Mouse (Mus musculus) sigmoid colon, adult 10 weeks (tissue): ENCODE data around the gene Tsc2. TPM values are rescaled to one million over a fixed set of nuclear protein-coding genes. Genes with fewer than 3 reads are reported as not detected.

ENCODE experiments used
- polyA plus RNA-seq: library from polyadenylated mRNA; stranded (reverse); fragments of 350-450 nt; fragmentation: Illumina TruSeq; extraction: RNeasy Lipid Tissue Mini Kit (QIAGEN cat#74804); gene quantifications from one replicate; pipeline ENCODE4 v1.2.3, GENCODE M21; 2014; ENCODE audit warnings: low read depth, low replicate concordance

Tsc2 gene
- polyA plus RNA-seq: 12.6 TPM

DNA sequence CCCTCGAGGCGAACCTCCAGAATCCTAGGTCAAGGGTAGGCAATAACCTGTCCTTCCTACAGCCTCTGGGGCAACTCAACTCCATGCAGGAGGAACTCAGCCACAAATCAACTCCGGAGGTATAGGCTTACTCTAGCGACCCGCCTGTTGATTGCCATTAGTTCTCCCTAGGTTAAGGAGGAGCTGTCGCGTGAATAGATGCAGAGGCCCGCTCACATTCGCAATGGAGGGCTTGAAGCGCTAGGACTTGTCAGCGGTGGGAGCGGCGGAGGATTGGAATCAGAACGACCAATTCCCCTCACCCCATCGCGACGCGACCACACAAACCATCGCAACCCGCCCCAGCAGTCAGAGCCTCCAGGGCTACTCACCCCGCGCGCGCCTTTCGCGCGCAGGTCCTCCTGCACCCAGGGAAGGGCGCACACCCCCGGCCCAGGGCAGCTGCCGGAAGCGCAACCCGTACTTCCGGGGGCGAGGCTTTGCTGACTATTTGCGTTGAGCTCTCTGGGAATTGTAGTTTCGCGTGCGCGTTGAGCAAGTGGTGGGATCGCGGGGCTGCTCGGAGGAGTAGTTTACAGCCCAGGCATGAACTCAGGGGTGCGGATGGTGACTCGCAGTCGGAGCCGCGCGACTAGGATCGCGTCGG lies at the start of gene Tsc2, which contains the start of gene Nthl1:
TSS of gene Tsc2 (minus strand) at position 464 of the 646 bp plus-strand sequence.
TSS of gene Nthl1 (plus strand) at position 514 of the 646 bp plus-strand sequence.

DNA sequence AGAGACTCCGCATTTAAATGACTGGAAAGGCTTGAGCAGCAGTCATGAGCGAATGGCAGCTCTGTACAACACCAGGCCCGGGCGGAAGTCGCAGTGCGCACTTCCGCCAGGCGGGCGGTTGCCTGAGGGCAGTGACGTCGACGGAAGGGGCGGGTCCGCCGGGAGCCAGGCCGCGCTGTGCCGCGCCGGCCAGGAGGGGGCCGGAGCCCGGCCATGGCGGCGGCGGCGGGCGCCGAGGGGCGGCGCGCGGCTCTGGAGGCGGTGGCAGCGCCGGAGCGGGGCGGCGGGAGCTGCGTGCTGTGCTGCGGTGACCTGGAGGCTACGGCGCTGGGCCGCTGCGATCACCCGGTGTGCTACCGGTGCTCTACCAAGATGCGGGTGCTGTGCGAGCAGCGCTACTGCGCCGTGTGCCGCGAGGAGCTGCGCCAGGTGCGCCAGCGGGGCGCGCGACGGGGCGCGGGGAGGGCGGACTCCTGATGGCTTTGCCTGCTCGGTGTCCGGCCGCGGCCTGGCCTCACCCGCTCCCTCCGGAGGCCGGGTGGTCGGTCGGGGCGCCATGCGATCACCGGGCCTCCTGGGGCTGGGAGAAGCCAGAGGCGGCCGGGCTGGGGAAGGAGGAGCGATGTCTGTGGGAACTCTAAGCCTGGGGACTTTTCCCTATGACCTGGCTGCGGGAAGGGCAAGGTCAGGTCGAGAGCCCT lies 37.3 kb upstream of the Tsc2 start, which contains the start of gene Zfp598:
TSS of gene Zfp598 (plus strand) at position 143 of the 701 bp plus-strand sequence.

DNA sequence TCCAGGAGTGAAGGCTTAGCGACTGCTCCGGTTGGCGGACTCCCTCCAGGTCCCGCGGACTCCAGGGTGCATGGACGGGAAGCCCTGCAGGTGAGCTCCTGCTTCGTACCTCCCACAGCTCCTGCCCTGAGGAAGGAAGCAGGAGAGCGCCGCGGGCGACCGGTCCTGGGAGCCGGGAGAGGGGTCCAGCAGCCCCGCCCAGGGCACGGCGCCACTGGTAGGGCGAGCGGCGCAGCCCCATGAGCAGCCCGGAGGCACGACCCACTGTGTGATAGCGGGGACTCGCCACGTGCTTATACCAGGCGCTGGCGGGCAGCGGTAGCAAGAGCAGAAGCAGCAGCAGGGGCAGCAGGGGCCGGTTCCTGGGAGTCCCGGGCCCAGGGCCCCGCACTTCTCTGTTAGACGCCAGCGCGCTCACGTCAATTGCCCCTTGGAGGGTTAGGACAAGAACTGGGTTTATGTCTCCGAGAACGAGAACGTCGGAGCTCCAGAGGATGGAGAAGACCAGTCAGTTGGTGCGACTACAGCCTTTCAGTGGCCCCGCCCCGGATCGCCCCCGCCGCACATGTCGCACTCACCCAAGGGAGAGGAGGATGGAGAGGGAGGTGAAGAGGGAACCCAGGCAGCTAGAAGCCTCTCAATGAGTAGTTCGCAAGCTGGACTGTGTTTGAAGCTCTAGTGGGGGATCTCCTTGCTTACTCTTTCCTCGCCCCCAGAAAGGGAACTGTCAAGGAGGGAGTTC lies 25.8 kb upstream of the Tsc2 start, which contains the start of gene Npw:
TSS of gene Npw (minus strand) at position 441 of the 742 bp plus-strand sequence.

DNA sequence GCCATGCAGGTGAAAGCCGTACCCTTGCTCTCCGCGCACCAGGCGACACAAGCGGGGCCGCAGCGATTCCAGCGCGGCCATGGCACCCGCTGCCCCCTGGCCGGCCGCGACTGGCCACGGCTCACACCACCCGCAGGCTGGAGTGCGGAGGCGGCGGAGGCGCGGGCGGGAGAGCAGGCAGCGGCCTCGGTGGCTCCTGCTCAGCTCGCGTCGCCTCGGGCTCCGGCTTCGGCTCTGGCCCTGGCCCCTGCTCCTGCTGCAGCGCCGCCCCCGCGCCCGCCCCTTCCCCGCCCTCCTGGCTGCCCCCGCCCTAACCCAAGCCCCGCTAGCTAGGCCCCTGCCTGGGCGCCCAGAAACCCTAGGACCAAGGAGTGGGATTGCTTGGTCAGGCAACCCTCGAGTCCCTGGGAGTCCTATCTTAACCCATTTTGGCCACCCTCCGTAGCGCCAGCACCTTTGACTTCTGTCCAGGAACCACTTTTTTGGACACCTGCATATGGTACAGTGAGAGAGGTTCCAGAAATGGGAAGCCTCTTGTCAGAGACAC lies 17.7 kb upstream of the Tsc2 start, which contains the start of gene Slc9a3r2:
TSS of gene Slc9a3r2 (minus strand) at position 258 of the 547 bp plus-strand sequence.

DNA sequence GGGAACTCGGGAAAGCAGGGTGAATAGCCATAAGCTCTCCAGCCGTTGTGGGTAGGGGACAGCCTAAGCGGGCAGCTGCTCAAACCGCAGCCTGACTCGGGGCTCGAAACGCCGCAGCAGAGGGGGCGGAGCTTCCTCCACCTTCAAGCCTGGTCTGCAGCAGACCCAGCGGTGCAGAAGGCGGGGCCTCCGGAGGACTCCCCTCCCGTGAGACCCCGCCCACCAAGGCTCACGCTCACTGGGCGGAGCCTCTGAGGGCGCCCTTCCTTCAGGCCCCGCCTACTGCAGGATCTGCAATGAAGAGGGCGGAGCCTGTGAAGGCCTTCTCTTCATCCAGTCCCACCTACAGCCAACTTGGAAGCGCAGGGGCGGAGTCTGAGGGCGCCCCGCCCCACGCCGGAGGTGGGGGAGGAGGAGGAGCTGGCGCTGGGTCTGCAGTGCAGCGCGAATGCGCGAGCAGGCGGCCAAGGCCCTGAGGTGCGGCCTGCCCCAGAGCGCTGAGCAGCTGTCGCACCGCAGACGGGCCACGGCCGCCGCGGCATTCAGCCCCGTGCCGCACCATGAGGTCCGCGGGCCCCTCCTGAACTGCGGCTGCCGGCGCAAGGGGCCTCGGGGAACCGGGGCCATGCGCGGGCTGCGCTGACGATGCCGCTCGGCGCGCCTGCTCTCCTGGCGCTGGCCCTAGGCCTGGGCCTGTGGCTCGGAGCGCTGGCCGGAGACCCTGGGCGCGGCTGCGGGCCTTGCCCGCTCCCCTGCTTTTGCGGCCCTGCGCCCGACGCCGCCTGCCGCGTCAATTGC lies 82.6 kb downstream of the Tsc2 start, which contains the start of gene Pkd1:
TSS of gene Pkd1 (plus strand) at position 217 of the 798 bp plus-strand sequence.

Other genes starting within 250 kb of the Tsc2 start
- 57.2 TPM for gene Rnps1, start 218.1 kb downstream of the Tsc2 start, polyA plus RNA-seq
- gene Eci1, start 206.0 kb downstream of the Tsc2 start, polyA plus RNA-seq: 15.6 TPM
- 0.50 TPM for gene Dnase1l2, start 189.5 kb downstream of the Tsc2 start, polyA plus RNA-seq
- 1.5 TPM for gene E4f1, start 162.3 kb downstream of the Tsc2 start, polyA plus RNA-seq
- 35.8 TPM for gene Pgp, start 162.2 kb downstream of the Tsc2 start, polyA plus RNA-seq
- not detected for gene Bricd5, start 158.7 kb downstream of the Tsc2 start, polyA plus RNA-seq
- 3.3 TPM for gene Mlst8, start 153.6 kb downstream of the Tsc2 start, polyA plus RNA-seq
- gene Caskin1, start 144.0 kb downstream of the Tsc2 start, polyA plus RNA-seq: 0.09 TPM
- gene Traf7, start 104.7 kb downstream of the Tsc2 start, polyA plus RNA-seq: 12.6 TPM
- 0.35 TPM for gene Rab26, start 98.4 kb downstream of the Tsc2 start, polyA plus RNA-seq
- 12.2 TPM for gene Pkd1, start 82.8 kb downstream of the Tsc2 start, polyA plus RNA-seq
- 0.35 TPM for gene Nthl1, start 50 bp upstream of the Tsc2 start, polyA plus RNA-seq
- 6.4 TPM for gene Slc9a3r2, start 17.7 kb upstream of the Tsc2 start, polyA plus RNA-seq
- gene Npw, start 25.8 kb upstream of the Tsc2 start, polyA plus RNA-seq: not detected
- gene Zfp598, start 37.1 kb upstream of the Tsc2 start, polyA plus RNA-seq: 3.1 TPM
- 1.1 TPM for gene Syngr3, start 57.3 kb upstream of the Tsc2 start, polyA plus RNA-seq
- 13.7 TPM for gene Gfer, start 63.5 kb upstream of the Tsc2 start, polyA plus RNA-seq
- gene Noxo1, start 63.6 kb upstream of the Tsc2 start, polyA plus RNA-seq: 14.0 TPM
- gene Tbl3, start 75.0 kb upstream of the Tsc2 start, polyA plus RNA-seq: not detected
- not detected for gene Rnf151, start 85.4 kb upstream of the Tsc2 start, polyA plus RNA-seq
- 513 TPM for gene Rps2, start 85.5 kb upstream of the Tsc2 start, polyA plus RNA-seq
- gene Ndufb10, start 91.8 kb upstream of the Tsc2 start, polyA plus RNA-seq: 96.4 TPM
- not detected for gene Rpl3l, start 95.2 kb upstream of the Tsc2 start, polyA plus RNA-seq
- 5.8 TPM for gene Msrb1, start 104.0 kb upstream of the Tsc2 start, polyA plus RNA-seq
- gene Hs3st6, start 120.4 kb upstream of the Tsc2 start, polyA plus RNA-seq: not detected
- 0.95 TPM for gene Meiob, start 171.7 kb upstream of the Tsc2 start, polyA plus RNA-seq
- 10.6 TPM for gene Hagh, start 207.5 kb upstream of the Tsc2 start, polyA plus RNA-seq
- 194 TPM for gene Fahd1, start 217.7 kb upstream of the Tsc2 start, polyA plus RNA-seq
- not detected for gene Igfals, start 233.4 kb upstream of the Tsc2 start, polyA plus RNA-seq